Mouse (Mus musculus) MEL (cell line): ENCODE measurements at regions not wholly inside any gene's neighbourhood (a gene's known extent, or its start where the extent isn't known, plus 50 kb on each side); places are given as distances from the start of the nearest gene placed in this dataset.

ENCODE experiments used
- DNase-seq: peaks from one replicate; pipeline ENCODE4 v3.0.0; 2011; ENCODE audit warnings: low read depth, low spot score
- H3K27ac ChIP-seq: 2 replicates; pipeline ENCODE4 v1.5.1; 2012; ENCODE audit warnings: low read depth, mild to moderate bottlenecking, control low read depth, low read length, moderate library complexity; ENCODE audit not compliant: control insufficient read depth
- H3K27me3 ChIP-seq, 2 experiments: fragments of 150-350 bp in 1 of 2; sonication (generic) in 1 of 2; 2 replicates each; pipeline ENCODE4 v1.6.1; 2012; ENCODE audit warnings: low read length in 2 of 2, mild to moderate bottlenecking in 2 of 2, improper control_type of control experiment in 1 of 2, moderate library complexity in 1 of 2; ENCODE audit not compliant: insufficient read depth in 2 of 2, control insufficient read depth in 1 of 2
- H3K36me3 ChIP-seq, 2 experiments: 2 replicates each; pipeline ENCODE4 v1.6.1; 2012 to 2014; ENCODE audit warnings: low read length in 2 of 2, improper control_type of control experiment in 1 of 2, inconsistent platforms in 1 of 2, mild to moderate bottlenecking in 1 of 2; ENCODE audit not compliant: insufficient read depth in 2 of 2, control insufficient read depth in 1 of 2
- H3K4me1 ChIP-seq, 2 experiments: fragments of 150-350 bp in 1 of 2; sonication (generic) in 1 of 2; 2 replicates each; pipeline ENCODE4 v1.6.1; 2012; ENCODE audit warnings: low read length in 2 of 2, improper control_type of control experiment in 1 of 2, mild to moderate bottlenecking in 1 of 2; ENCODE audit not compliant: insufficient read depth in 2 of 2, control insufficient read depth in 1 of 2
- H3K4me3 ChIP-seq, 2 experiments: fragments of 150-350 bp in 1 of 2; sonication (generic) in 1 of 2; 2 replicates each; pipeline ENCODE4 v1.5.1; 2012; ENCODE audit warnings: low read depth in 2 of 2, low read length in 2 of 2, mild to moderate bottlenecking in 2 of 2, moderate library complexity in 2 of 2, control low read depth in 1 of 2, improper control_type of control experiment in 1 of 2; ENCODE audit not compliant: control insufficient read depth in 1 of 2, insufficient read depth in 1 of 2
- H3K79me2 ChIP-seq: 2 replicates; pipeline ENCODE4 v1.6.1; 2012; ENCODE audit warnings: mild to moderate bottlenecking, low read length, moderate library complexity; ENCODE audit not compliant: control insufficient read depth, poor library complexity, insufficient read depth
- H3K9ac ChIP-seq: 2 replicates; pipeline ENCODE4 v1.6.1; 2012; ENCODE audit warnings: low read depth, mild to moderate bottlenecking, control low read depth, low read length, moderate library complexity; ENCODE audit not compliant: control insufficient read depth, poor library complexity, severe bottlenecking
- H3K9me3 ChIP-seq: fragments of 150-350 bp; sonication (generic); replicated peaks from 2 replicates; pipeline ENCODE4 v1.6.1; 2012; ENCODE audit warnings: mild to moderate bottlenecking, low read length, improper control_type of control experiment, moderate library complexity; ENCODE audit not compliant: insufficient read depth
- CHD1 ChIP-seq: IDR thresholded peaks from 2 replicates; pipeline ENCODE4 v1.6.1; 2012; ENCODE audit warnings: low read depth, mild to moderate bottlenecking, inconsistent platforms, low read length, improper control_type of control experiment
- CTCF ChIP-seq, 3 experiments: IDR thresholded peaks in 2 of 3; conservative IDR thresholded peaks in 1 of 3; 2 replicates each; pipeline ENCODE4 v1.5.1; 2011 to 2012; ENCODE audit warnings: low read length in 3 of 3, low read depth in 2 of 3, mild to moderate bottlenecking in 2 of 3, improper control_type of control experiment in 1 of 3, inconsistent platforms in 1 of 3, mixed read lengths in 1 of 3, moderate library complexity in 1 of 3; ENCODE audit not compliant: control insufficient read depth in 1 of 3, insufficient read depth in 1 of 3, poor library complexity in 1 of 3, severe bottlenecking in 1 of 3
- EP300 ChIP-seq, 2 experiments: IDR thresholded peaks; 2 replicates each; pipeline ENCODE4 v1.6.1; 2011; ENCODE audit warnings: improper control_type of control experiment in 2 of 2, low read length in 2 of 2, low read depth in 1 of 2, mild to moderate bottlenecking in 1 of 2
- GATA1 ChIP-seq: IDR thresholded peaks from 2 replicates; pipeline ENCODE4 v1.6.1; 2011; ENCODE audit warnings: low read depth, low read length, improper control_type of control experiment
- HCFC1 ChIP-seq: IDR thresholded peaks from 2 replicates; pipeline ENCODE4 v1.6.1; 2012; ENCODE audit warnings: low read depth, mild to moderate bottlenecking, inconsistent platforms, low read length, improper control_type of control experiment, moderate library complexity
- JUND ChIP-seq: IDR thresholded peaks from 2 replicates; pipeline ENCODE4 v1.6.1; 2011; ENCODE audit warnings: low read depth, mild to moderate bottlenecking, improper control_type of control experiment, low read length
- MAFK ChIP-seq: IDR thresholded peaks from 2 replicates; pipeline ENCODE4 v1.6.1; 2011; ENCODE audit warnings: low read depth, mild to moderate bottlenecking, low read length, improper control_type of control experiment, borderline replicate concordance
- MAX ChIP-seq: IDR thresholded peaks from 2 replicates; pipeline ENCODE4 v1.6.1; 2011; ENCODE audit warnings: low read length, improper control_type of control experiment
- MAZ ChIP-seq: IDR thresholded peaks from 2 replicates; pipeline ENCODE4 v1.6.1; 2012; ENCODE audit warnings: low read depth, mild to moderate bottlenecking, inconsistent platforms, low read length, improper control_type of control experiment
- MXI1 ChIP-seq: IDR thresholded peaks from 2 replicates; pipeline ENCODE4 v1.6.1; 2011; ENCODE audit warnings: mild to moderate bottlenecking, low read depth, low read length, improper control_type of control experiment
- POLR2AphosphoS2 ChIP-seq: IDR thresholded peaks from 2 replicates; pipeline ENCODE4 v1.6.1; 2011; ENCODE audit warnings: low read length, improper control_type of control experiment
- SIN3A ChIP-seq: IDR thresholded peaks from 2 replicates; pipeline ENCODE4 v1.6.1; 2012; ENCODE audit warnings: low read length, improper control_type of control experiment, inconsistent platforms
- TAL1 ChIP-seq: IDR thresholded peaks from 2 replicates; pipeline ENCODE4 v1.6.1; 2012; ENCODE audit warnings: mild to moderate bottlenecking, inconsistent platforms, low read length, moderate library complexity, mixed read lengths
- TBP ChIP-seq: IDR thresholded peaks from 2 replicates; pipeline ENCODE4 v1.8.0; 2011; ENCODE audit warnings: low read depth, low read length, improper control_type of control experiment
- TCF12 ChIP-seq: IDR thresholded peaks from 2 replicates; pipeline ENCODE4 v1.6.1; 2014; ENCODE audit warnings: low read depth, mild to moderate bottlenecking, inconsistent platforms, low read length, improper control_type of control experiment, moderate library complexity
- ZKSCAN1 ChIP-seq: IDR thresholded peaks from 2 replicates; pipeline ENCODE4 v1.6.1; 2012; ENCODE audit warnings: low read depth, mild to moderate bottlenecking, inconsistent platforms, low read length, improper control_type of control experiment, moderate library complexity
- ZMIZ1 ChIP-seq: IDR thresholded peaks from 2 replicates; pipeline ENCODE4 v1.6.1; 2012; ENCODE audit warnings: low read depth, mild to moderate bottlenecking, inconsistent platforms, low read length, improper control_type of control experiment, moderate library complexity

DNA sequence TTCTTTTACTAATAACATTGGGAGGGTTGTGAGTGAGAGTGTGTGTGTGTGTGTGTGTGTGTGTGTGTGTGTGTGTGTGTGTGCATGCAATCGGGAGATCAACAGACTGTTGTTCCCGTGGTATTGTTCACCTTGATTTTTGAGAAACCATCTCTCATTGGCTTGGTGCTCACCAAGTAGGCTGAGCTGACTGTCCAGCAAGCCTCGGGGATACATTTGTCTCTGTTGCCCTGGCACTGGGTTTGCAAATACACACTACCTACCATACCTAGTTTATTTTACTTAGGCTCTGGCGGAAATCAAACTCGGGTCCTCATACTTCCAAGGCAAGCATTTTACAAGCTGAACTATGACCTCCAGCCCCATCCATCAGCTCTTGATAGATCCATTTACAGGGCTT, 306.0 kb upstream of the Ppargc1a start:
- H3K4me3 ChIP-seq = no peak overlapping the region
- TF ChIP-seq MAFK (no peak), ZKSCAN1 (no peak)
- H3K27me3 ChIP-seq = no peaks in the 10 kb centered on the region

GRCm38 (mm10) chr5:51871735-51872134, 304.2 kb upstream of the Ppargc1a start:
- Histone ChIP-seq H3K4me1 (no peaks in the 10 kb centered on the region), H3K9ac (no peak overlapping the region), H3K36me3 (no peaks in the 10 kb centered on the region)
- no peak for DNase-seq
- TF ChIP-seq TBP (no peak), MAX (no peak), EP300 (IDR thresholded peaks at IDR 0.05; ENCODE audit: low read depth in 1 of 2, low read length in 2 of 2) (no peak), CTCF (IDR thresholded peaks at IDR 0.05 in 2 of 3, conservative IDR thresholded peaks at IDR 0.05 in 1 of 3; ENCODE audit: control insufficient read depth in 1 of 3, insufficient read depth in 1 of 3, low read depth in 2 of 3, low read length in 3 of 3, poor library complexity in 1 of 3, severe bottlenecking in 1 of 3) (no peak), JUND (no peak), POLR2AphosphoS2 (no peak), MAZ (no peak)
- TF ChIP-seq, all 39 proteins: peak for 0
- Histone ChIP-seq H3K79me2 (no peaks in the 10 kb centered on the region), H3K27ac (no peak overlapping the region), H3K9me3 (no peaks in the 10 kb centered on the region), H3K27me3 (no peaks in the 10 kb centered on the region), H3K4me3 (no peak overlapping the region)

More for the DNA sequence above, 306.0 kb upstream of the Ppargc1a start:
- H3K9me3 ChIP-seq = no peaks in the 10 kb centered on the region
- H3K27ac ChIP-seq = no peak overlapping the region
- H3K79me2 ChIP-seq = no peaks in the 10 kb centered on the region
- H3K4me1 ChIP-seq = peaks cover 2% of the 10 kb centered on the region in 2 experiments; a peak in 3 of 4 replicates
- DNase-seq = no peak
- peaks cover 0 to 6% of the 10 kb centered on the region in 2 experiments; a peak in 2 of 4 replicates for H3K36me3 ChIP-seq
- H3K9ac ChIP-seq = no peak overlapping the region

DNA sequence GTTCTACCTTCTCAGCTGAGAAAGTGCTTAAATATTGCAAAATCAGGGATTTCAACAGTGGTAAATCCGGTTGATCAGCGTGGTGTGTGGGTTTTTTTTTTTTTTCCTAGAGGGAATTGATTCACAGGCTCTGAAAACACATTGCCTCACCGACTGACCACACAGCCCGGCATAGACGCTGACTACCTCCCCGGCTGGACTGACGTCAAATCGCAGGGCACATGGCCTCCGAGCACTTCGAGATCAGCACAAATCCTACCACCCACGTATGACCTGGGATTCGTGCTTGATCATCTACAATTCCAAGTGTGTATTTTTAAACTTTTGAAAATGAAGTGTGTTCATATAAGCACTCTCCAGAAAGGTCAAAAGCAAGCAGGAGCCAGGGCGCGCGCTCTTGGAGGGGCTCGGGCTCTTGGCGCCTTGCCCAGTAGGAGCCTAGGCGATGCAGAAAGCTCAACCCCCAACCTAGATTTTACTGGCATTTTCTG, 300.7 kb upstream of the Ppargc1a start:
- Histone ChIP-seq H3K27me3 (no peaks in the 10 kb centered on the region), H3K27ac (no peak overlapping the region), H3K9me3 (no peaks in the 10 kb centered on the region), H3K79me2 (no peaks in the 10 kb centered on the region), H3K9ac (no peak overlapping the region), H3K4me1 (no peaks in the 10 kb centered on the region), H3K4me3 (no peak overlapping the region), H3K36me3 (no peaks in the 10 kb centered on the region)
- DNase-seq = no peak
- TF ChIP-seq TAL1 (no peak), SIN3A (no peak), JUND (no peak), HCFC1 (no peak), ZMIZ1 (no peak), GATA1 (no peak), MXI1 (no peak), CHD1 (no peak), EP300 (IDR thresholded peaks at IDR 0.05; ENCODE audit: low read depth in 1 of 2, low read length in 2 of 2) (no peak), TCF12 (no peak)
